Mouse (Mus musculus) limb, embryonic 13.5 days (tissue): Measurements from ENCODE around the gene Ipmk. TPM values are rescaled to one million over a fixed set of nuclear protein-coding genes. Genes with fewer than 3 reads are reported as not detected.
"Not testable (repeated sequence)": the region's sequence is repeated elsewhere in the genome, so short reads cannot be mapped to it uniquely, and the experiment has no call there.

ENCODE experiments used
- ATAC-seq: fragments of 200-750 bp; cut with Nextera tagmentation; 2 replicates; pipeline ENCODE4 v1.8.0; 2017; ENCODE audit warnings: low read depth, moderate number of reproducible peaks, moderate TSS enrichment; ENCODE audit not compliant: low FRiP score
- H3K27ac ChIP-seq: fragments of 300-500 bp; sonication (generic); 2 replicates; pipeline ENCODE4 v1.5.1; 2015; ENCODE audit warnings: inconsistent platforms, mild to moderate bottlenecking, moderate library complexity
- H3K27me3 ChIP-seq: fragments of 300-500 bp; sonication (generic); 2 replicates; pipeline ENCODE4 v1.6.1; 2015; ENCODE audit warnings: mild to moderate bottlenecking, inconsistent platforms
- H3K36me3 ChIP-seq: fragments of 300-500 bp; sonication (generic); 2 replicates; pipeline ENCODE4 v1.6.1; 2015; ENCODE audit warnings: inconsistent platforms, mild to moderate bottlenecking, moderate library complexity
- H3K4me1 ChIP-seq: fragments of 300-500 bp; sonication (generic); 2 replicates; pipeline ENCODE4 v1.6.1; 2015; ENCODE audit warnings: inconsistent platforms
- H3K4me2 ChIP-seq: fragments of 300-500 bp; sonication (generic); replicated peaks from 2 replicates; pipeline ENCODE4 v1.6.1; 2015; ENCODE audit warnings: inconsistent platforms, mild to moderate bottlenecking, moderate library complexity
- H3K4me3 ChIP-seq: fragments of 300-500 bp; sonication (generic); 2 replicates; pipeline ENCODE4 v1.5.1; 2015; ENCODE audit warnings: moderate library complexity, mild to moderate bottlenecking, inconsistent platforms
- H3K9ac ChIP-seq: fragments of 300-500 bp; sonication (generic); 2 replicates; pipeline ENCODE4 v1.6.1; 2015; ENCODE audit warnings: mild to moderate bottlenecking, inconsistent platforms
- H3K9me3 ChIP-seq: fragments of 300-500 bp; sonication (generic); 2 replicates; pipeline ENCODE4 v1.6.1; 2016; ENCODE audit warnings: inconsistent platforms
- WGBS: fragments of 180-500 bp; shearing (Covaris S2); methylation state at CpG from one replicate; pipeline ENCODE4 v1.1.7; 2015; 5-methylcytosine and 5-hydroxymethylcytosine counted together
- polyA plus RNA-seq: library from polyadenylated mRNA; unstranded; fragments of >200 nt; fragmentation: Nextera tagmentation; extraction: Ambion mirVana; gene quantifications from 2 replicates; pipeline ENCODE4 v1.2.1, GENCODE M21; 2015

Ipmk gene
- polyA plus RNA-seq, 1 experiment from 2014 or later = 11.2 TPM

DNA sequence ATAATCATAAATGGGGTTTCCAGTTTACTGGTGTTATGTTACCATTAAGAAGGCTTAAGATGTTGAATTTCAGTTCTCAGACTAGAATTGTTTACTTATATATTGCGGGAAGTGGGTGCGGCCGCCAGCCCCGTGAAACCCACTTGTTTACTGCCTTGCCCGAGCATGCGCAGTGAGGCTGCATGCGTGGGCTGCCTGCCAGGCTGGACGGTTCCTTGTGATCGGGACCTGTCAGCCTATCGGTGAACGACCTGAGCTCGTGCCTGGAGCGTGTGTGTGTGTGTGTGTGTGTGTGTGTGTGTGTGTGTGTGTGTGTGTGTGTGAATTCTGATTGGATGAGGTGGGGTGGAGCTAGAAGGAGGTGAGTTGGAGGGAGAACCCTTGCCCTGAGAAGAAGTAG is 114.8 kb downstream of the Ipmk start:
- H3K4me3 ChIP-seq, H3K4me1 ChIP-seq, H3K9ac ChIP-seq, H3K36me3 ChIP-seq, H3K27ac ChIP-seq, H3K4me2 ChIP-seq, H3K27me3 ChIP-seq, ATAC-seq, H3K9me3 ChIP-seq: not testable (repeated sequence)
- WGBS = 80% methylated on average over 13 of the region's 13 CpGs

DNA sequence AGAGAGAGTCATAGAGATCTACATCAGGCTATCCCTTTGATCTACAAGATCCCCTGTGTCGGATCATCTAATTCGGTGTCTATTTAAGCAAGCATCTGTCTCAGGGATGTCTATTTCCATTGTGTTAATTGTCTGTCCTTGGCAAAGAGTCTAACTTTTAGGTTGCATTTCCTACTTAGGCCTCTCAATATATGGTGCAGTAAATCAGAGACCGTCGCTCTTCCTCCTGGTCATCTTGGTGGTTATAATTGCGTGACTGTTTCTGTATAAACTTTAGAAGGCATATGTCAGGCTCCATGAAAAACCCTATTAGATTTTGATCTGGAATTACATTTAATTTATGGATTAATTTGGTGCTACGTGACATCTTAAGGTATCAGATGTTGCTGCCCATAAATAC is 116.9 kb downstream of the Ipmk start:
- ATAC-seq = no peak
- no peak overlapping the region for H3K27ac ChIP-seq
- H3K36me3 ChIP-seq = no peaks in the 10 kb centered on the region
- WGBS = 86% methylated on average over 6 of the region's 6 CpGs
- no peaks in the 10 kb centered on the region for H3K4me1 ChIP-seq
- no peak overlapping the region for H3K4me2 ChIP-seq
- no peak overlapping the region for H3K4me3 ChIP-seq
- H3K27me3 ChIP-seq = no peaks in the 10 kb centered on the region
- H3K9ac ChIP-seq = no peak overlapping the region
- H3K9me3 ChIP-seq = no peaks in the 10 kb centered on the region

GRCm38 (mm10) chr10:71468315-71468714 is 120.8 kb downstream of the Ipmk start:
- H3K9me3 ChIP-seq = no peaks in the 10 kb centered on the region

GRCm38 (mm10) chr10:71469751-71470150 is 122.2 kb downstream of the Ipmk start:
- H3K4me3 ChIP-seq = no peak overlapping the region
- H3K27ac ChIP-seq = no peak overlapping the region
- no peaks in the 10 kb centered on the region for H3K36me3 ChIP-seq
- no peaks in the 10 kb centered on the region for H3K27me3 ChIP-seq
- no peaks in the 10 kb centered on the region for H3K9me3 ChIP-seq
- no peaks in the 10 kb centered on the region for H3K4me1 ChIP-seq
- 86% methylated on average over 13 of the region's 13 CpGs for WGBS
- H3K4me2 ChIP-seq = no peak overlapping the region
- H3K9ac ChIP-seq = no peak overlapping the region
- no peak for ATAC-seq

More at GRCm38 (mm10) chr10:71468315-71468714, 120.8 kb downstream of the Ipmk start:
- H3K27ac ChIP-seq = no peak overlapping the region
- no peak overlapping the region for H3K4me3 ChIP-seq
- WGBS = 95% methylated on average over 3 of the region's 3 CpGs
- no peaks in the 10 kb centered on the region for H3K27me3 ChIP-seq
- no peak overlapping the region for H3K4me2 ChIP-seq
- H3K4me1 ChIP-seq = no peaks in the 10 kb centered on the region
- no peaks in the 10 kb centered on the region for H3K36me3 ChIP-seq
- H3K9ac ChIP-seq = no peak overlapping the region
- no peak for ATAC-seq

DNA sequence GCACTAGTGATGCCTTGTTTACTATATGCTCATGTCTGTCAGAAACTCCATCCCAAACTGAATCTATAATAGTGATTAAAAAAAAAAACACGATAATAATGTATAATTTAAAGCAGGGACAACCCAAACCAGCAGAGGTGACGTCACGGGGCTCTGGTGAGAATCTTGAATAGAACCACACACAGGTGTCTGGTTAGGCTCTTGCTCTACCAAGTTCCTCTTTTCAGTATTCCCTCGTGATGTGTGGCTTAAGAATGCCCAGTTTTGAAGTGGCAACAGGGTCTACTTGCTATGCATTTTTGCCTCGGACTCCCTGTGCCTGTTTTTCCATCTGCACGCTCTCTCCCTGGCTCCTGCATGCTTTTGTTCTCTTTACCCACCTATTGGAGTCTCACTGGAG is 124.5 kb downstream of the Ipmk start:
- Histone ChIP-seq H3K4me3 (no peak overlapping the region), H3K9ac (no peak overlapping the region), H3K9me3 (no peaks in the 10 kb centered on the region), H3K4me1 (no peaks in the 10 kb centered on the region), H3K27ac (no peak overlapping the region), H3K27me3 (no peaks in the 10 kb centered on the region), H3K36me3 (no peaks in the 10 kb centered on the region), H3K4me2 (no peak overlapping the region)
- 86% methylated on average over 6 of the region's 6 CpGs for WGBS
- no peak for ATAC-seq

- Histone ChIP-seq H3K9me3 (no peaks in the 10 kb centered on the region), H3K27ac (no peak overlapping the region), H3K9ac (no peak overlapping the region), H3K4me3 (no peak overlapping the region), H3K4me2 (no peak overlapping the region), H3K27me3 (peaks cover 14% of the 10 kb centered on the region), H3K4me1 (no peaks in the 10 kb centered on the region), H3K36me3 (no peaks in the 10 kb centered on the region)
- ATAC-seq = no peak
- 87% methylated on average over 13 of the region's 13 CpGs for WGBS
These were observed 126.0 kb downstream of the Ipmk start for GRCm38 (mm10) chr10:71473590-71473989.

GRCm38 (mm10) chr10:71476471-71477080 is 129.0 kb downstream of the Ipmk start:
- no peaks in the 10 kb centered on the region for H3K9me3 ChIP-seq
- peaks cover 19% of the 10 kb centered on the region for H3K27me3 ChIP-seq
- no peak overlapping the region for H3K4me3 ChIP-seq
- H3K4me1 ChIP-seq = no peaks in the 10 kb centered on the region
- no peak overlapping the region for H3K9ac ChIP-seq
- no peaks in the 10 kb centered on the region for H3K36me3 ChIP-seq
- H3K27ac ChIP-seq = no peak overlapping the region
- H3K4me2 ChIP-seq = no peak overlapping the region
- 74% methylated on average over 8 of the region's 8 CpGs for WGBS
- no peak for ATAC-seq

DNA sequence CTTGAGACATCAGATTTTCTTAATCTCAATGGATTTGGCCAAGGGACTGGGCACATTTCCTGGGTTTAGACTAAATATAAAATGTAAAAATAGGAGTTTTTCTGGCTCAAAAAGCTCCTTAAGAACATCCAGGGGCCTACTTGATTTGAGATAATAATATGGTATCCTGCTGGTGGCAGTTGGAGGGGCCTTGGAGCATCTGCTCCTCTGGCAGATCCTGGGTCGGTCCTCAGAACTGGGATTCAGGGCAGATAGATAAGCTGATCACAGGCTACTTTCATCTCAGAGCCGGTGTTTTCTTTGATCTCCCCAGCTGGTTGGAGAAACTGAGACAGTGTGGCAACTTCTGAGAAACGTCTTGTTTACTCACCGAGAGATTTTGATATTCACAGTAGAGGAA is 129.6 kb downstream of the Ipmk start:
- Histone ChIP-seq H3K27me3 (peaks cover 19% of the 10 kb centered on the region), H3K4me1 (no peaks in the 10 kb centered on the region), H3K27ac (no peak overlapping the region), H3K36me3 (no peaks in the 10 kb centered on the region), H3K9ac (no peak overlapping the region), H3K4me2 (no peak overlapping the region), H3K9me3 (no peaks in the 10 kb centered on the region), H3K4me3 (no peak overlapping the region)
- ATAC-seq = no peak
- WGBS = 37% methylated on average over 4 of the region's 4 CpGs

GRCm38 (mm10) chr10:71479700-71480325 is 132.2 kb downstream of the Ipmk start:
- H3K36me3 ChIP-seq = no peaks in the 10 kb centered on the region
- H3K4me2 ChIP-seq = no peak overlapping the region
- no peaks in the 10 kb centered on the region for H3K4me1 ChIP-seq
- 0 out of 2 replicates have a peak, but pooled peaks cover 3% of the 10 kb centered on the region for H3K9me3 ChIP-seq
- no peak overlapping the region for H3K4me3 ChIP-seq
- no peak overlapping the region for H3K9ac ChIP-seq
- WGBS = 5% methylated on average over 8 of the region's 8 CpGs
- H3K27ac ChIP-seq = no peak overlapping the region
- peaks cover 19% of the 10 kb centered on the region for H3K27me3 ChIP-seq
- peak; percentile 57; the same call in 1 of the 2 replicates for ATAC-seq

Other genes starting within 250 kb of the Ipmk start
- gene Bicc1, start 188.1 kb upstream of the Ipmk start, polyA plus RNA-seq = 31.8 and 33.3 TPM in 2 replicates
- gene Tfam, start 109.5 kb upstream of the Ipmk start, polyA plus RNA-seq = 79.0 and 80.3 TPM in 2 replicates
- 69.2 and 73.5 TPM in 2 replicates for gene Ube2d1, start 62.5 kb upstream of the Ipmk start, polyA plus RNA-seq
- gene Cisd1, start 2.8 kb upstream of the Ipmk start, polyA plus RNA-seq = 86.3 and 88.0 TPM in 2 replicates